Mouse (Mus musculus) kidney, embryonic 16.5 days (tissue): ENCODE data around the gene Misp. TPM values are rescaled to one million over a fixed set of nuclear protein-coding genes. Genes with fewer than 3 reads are reported as not detected.
A peak's percentile ranks its signal among the peaks of the same experiment; 100 is the strongest.

Experiments
- ATAC-seq: fragments of 200-750 bp; cut with Nextera tagmentation; 2 replicates; pipeline ENCODE4 v1.8.0; 2017; ENCODE audit warnings: moderate TSS enrichment; ENCODE audit not compliant: low FRiP score, low TSS enrichment
- H3K27ac ChIP-seq: fragments of 300-500 bp; sonication (generic); 2 replicates; pipeline ENCODE4 v1.5.1; 2014; ENCODE audit warnings: low read length
- H3K27me3 ChIP-seq: fragments of 300-500 bp; sonication (generic); 2 replicates; pipeline ENCODE4 v1.6.1; 2014; ENCODE audit warnings: low read length, control low read depth, mixed read lengths; ENCODE audit not compliant: insufficient read depth
- H3K36me3 ChIP-seq: fragments of 300-500 bp; sonication (generic); 2 replicates; pipeline ENCODE4 v1.6.1; 2014; ENCODE audit warnings: low read length, control low read depth, mixed read lengths; ENCODE audit not compliant: insufficient read depth
- H3K4me1 ChIP-seq: fragments of 300-500 bp; sonication (generic); 2 replicates; pipeline ENCODE4 v1.6.1; 2014; ENCODE audit warnings: low read length, control low read depth, mixed read lengths; ENCODE audit not compliant: insufficient read depth
- H3K4me2 ChIP-seq: fragments of 300-500 bp; sonication (generic); replicated peaks from 2 replicates; pipeline ENCODE4 v1.6.1; 2014; ENCODE audit warnings: low read depth, low read length
- H3K4me3 ChIP-seq: fragments of 300-500 bp; sonication (generic); 2 replicates; pipeline ENCODE4 v1.5.1; 2014; ENCODE audit warnings: mild to moderate bottlenecking, low read length
- H3K9ac ChIP-seq: fragments of 300-500 bp; sonication (generic); replicated peaks from 2 replicates; pipeline ENCODE4 v1.6.1; 2014; ENCODE audit warnings: low read length
- H3K9me3 ChIP-seq: fragments of 300-500 bp; sonication (generic); 2 replicates; pipeline ENCODE4 v1.6.1; 2016; ENCODE audit warnings: low read length, control low read depth
- WGBS: fragments of 180-500 bp; shearing (Covaris S2); extraction: QIAGEN DNeasy Blood & Tissue Kit; methylation state at CpG from one replicate; pipeline ENCODE4 v1.1.7; 2014; 5-methylcytosine and 5-hydroxymethylcytosine counted together
- polyA plus RNA-seq: library from polyadenylated mRNA; unstranded; fragments of >200 nt; fragmentation: Nextera tagmentation; extraction: Ambion mirVana; gene quantifications from 2 replicates; pipeline ENCODE4 v1.2.1, GENCODE M21; 2015

Gene Misp
- polyA plus RNA-seq, 1 experiment from 2014 or later = 18.5 TPM

GRCm38 (mm10) chr10:79818225-79818624 lies 2.6 kb upstream of the Misp start:
- no peak for ATAC-seq
- H3K4me1 ChIP-seq = peaks cover 51% of the 10 kb centered on the region
- no peak overlapping the region for H3K27ac ChIP-seq
- H3K9me3 ChIP-seq = no peaks in the 10 kb centered on the region
- no peak overlapping the region for H3K9ac ChIP-seq
- peaks cover 22% of the 10 kb centered on the region for H3K36me3 ChIP-seq
- no peak overlapping the region for H3K4me3 ChIP-seq
- H3K27me3 ChIP-seq = no peaks in the 10 kb centered on the region
- WGBS = 70% methylated on average over 4 of the region's 4 CpGs
- no peak overlapping the region for H3K4me2 ChIP-seq

DNA sequence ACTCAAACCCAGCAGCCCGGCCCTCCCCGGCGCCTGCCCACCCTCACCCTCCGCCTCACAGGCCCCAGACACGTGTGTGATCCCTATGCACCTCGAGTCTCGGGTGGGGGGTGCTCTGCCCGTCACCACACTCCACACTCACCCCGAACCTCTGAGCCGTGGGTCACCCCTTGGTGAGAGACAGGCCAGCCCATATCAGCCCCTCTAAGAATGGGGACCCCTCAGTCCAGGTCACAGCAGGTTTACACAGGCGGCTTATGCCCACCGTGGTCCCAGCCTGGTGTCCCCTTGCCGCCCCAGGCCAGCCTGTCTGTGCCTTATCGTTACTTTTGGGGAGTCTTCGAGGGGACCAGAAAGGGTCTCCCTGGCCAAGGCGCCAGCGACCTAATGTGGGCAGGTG lies 1.2 kb upstream of the Misp start:
- 93% methylated on average over 17 of the region's 17 CpGs for WGBS
- no peaks in the 10 kb centered on the region for H3K9me3 ChIP-seq
- H3K9ac ChIP-seq = no peak overlapping the region
- H3K4me3 ChIP-seq = no peak overlapping the region
- H3K4me1 ChIP-seq = peaks cover 51% of the 10 kb centered on the region
- no peak overlapping the region for H3K27ac ChIP-seq
- H3K4me2 ChIP-seq = no peak overlapping the region
- no peak for ATAC-seq
- H3K27me3 ChIP-seq = no peaks in the 10 kb centered on the region
- H3K36me3 ChIP-seq = peaks cover 22% of the 10 kb centered on the region

DNA sequence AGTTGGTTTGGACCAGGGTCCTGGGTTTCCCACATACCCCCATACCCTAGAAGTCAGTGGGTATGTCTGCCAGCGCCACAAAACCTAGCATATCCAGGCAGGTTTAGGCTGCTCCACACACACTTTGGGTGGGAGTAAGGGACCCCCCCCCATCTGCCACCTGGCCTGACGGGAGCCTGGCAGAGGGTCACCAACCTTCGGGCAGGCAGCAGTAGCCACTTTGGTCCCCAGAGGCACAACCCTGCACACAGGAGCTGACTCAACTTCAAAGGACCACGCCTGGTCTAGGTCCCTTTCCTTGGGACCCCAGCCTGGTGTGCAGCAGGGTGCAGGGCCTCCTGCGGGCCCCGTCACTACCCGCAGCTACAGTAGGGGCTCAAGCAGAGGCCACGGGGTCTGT lies 512 bp upstream of the Misp start:
- H3K9ac ChIP-seq = peak overlapping the region; percentile 44
- WGBS = 71% methylated on average over 8 of the region's 8 CpGs
- no peak for ATAC-seq

DNA sequence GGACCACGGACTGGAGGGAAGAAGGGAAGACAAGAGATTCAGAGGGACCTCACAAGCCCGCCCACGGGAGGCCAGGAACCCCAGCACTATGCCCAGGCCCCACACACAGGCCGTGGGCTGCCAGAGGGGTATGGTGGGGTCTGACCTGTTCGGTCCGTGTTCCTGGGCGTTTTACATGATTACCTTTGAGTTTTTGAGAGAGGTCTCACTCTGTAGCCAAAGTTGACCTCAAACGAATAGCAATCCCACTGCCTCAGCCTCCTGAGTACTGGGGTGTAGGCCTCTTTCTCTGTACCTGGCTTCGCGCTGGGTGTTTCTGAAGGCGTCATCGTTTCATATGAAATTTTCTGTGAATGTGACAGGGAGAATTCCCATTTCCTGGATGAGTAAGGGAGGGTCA lies 942 bp downstream of the Misp start:
- peak overlapping the region; percentile 74 for H3K27ac ChIP-seq
- H3K27me3 ChIP-seq = no peaks in the 10 kb centered on the region
- WGBS = 83% methylated on average over 12 of the region's 12 CpGs
- ATAC-seq = no peak
- H3K4me2 ChIP-seq = peak overlapping the region; percentile 45
- H3K4me3 ChIP-seq = no peak overlapping the region
- peaks cover 21% of the 10 kb centered on the region for H3K36me3 ChIP-seq
- peaks cover 44% of the 10 kb centered on the region for H3K4me1 ChIP-seq
- peak overlapping the region; percentile 57 for H3K9ac ChIP-seq
- no peaks in the 10 kb centered on the region for H3K9me3 ChIP-seq

More for the DNA sequence above, 512 bp upstream of the Misp start:
- Histone ChIP-seq H3K27me3 (no peaks in the 10 kb centered on the region), H3K4me3 (no peak overlapping the region), H3K36me3 (peaks cover 22% of the 10 kb centered on the region), H3K27ac (peak overlapping the region; percentile 84), H3K4me1 (peaks cover 45% of the 10 kb centered on the region), H3K4me2 (no peak overlapping the region), H3K9me3 (no peaks in the 10 kb centered on the region)

GRCm38 (mm10) chr10:79822372-79822771 lies 1.6 kb downstream of the Misp start:
- 21% methylated on average over 16 of the region's 17 CpGs for WGBS
- Histone ChIP-seq H3K36me3 (peaks cover 19% of the 10 kb centered on the region), H3K4me2 (peak overlapping the region; percentile 45), H3K4me1 (peaks cover 44% of the 10 kb centered on the region), H3K9ac (peak overlapping the region; percentile 57), H3K4me3 (peak overlapping the region; percentile 21; the same call in 1 of the 2 replicates), H3K9me3 (no peaks in the 10 kb centered on the region), H3K27me3 (no peaks in the 10 kb centered on the region), H3K27ac (peak overlapping the region; percentile 74)
- peak; percentile 85 for ATAC-seq

GRCm38 (mm10) chr10:79823011-79823410 lies 2.2 kb downstream of the Misp start:
- Histone ChIP-seq H3K36me3 (peaks cover 19% of the 10 kb centered on the region), H3K4me3 (peak overlapping the region; percentile 21; the same call in 1 of the 2 replicates), H3K4me1 (peaks cover 42% of the 10 kb centered on the region), H3K27me3 (no peaks in the 10 kb centered on the region), H3K9me3 (no peaks in the 10 kb centered on the region), H3K9ac (peak overlapping the region; percentile 57; the same call in 1 of the 2 replicates), H3K27ac (peak overlapping the region; percentile 74), H3K4me2 (peak overlapping the region; percentile 45)
- no peak for ATAC-seq
- WGBS = 67% methylated on average over 6 of the region's 6 CpGs

DNA sequence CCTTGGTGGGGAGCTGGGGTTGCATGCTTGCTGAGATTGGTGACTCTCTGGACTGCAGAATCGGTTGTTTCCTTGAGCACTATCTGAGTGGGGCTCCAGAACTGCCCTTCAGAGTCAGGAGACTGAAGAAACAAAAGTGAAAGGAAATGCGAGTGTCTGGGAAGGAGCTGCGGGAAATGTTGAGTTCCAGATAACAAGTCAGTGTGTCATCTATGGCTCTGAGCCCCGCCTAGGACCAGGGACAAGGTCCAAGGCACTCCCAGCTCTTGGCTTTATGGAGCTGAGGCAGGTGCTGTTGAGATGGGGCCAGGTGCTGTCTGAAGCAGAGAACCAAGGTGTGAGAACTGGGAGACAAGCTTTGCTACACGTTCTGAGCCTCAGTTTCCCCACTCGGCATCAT lies 3.6 kb downstream of the Misp start:
- Histone ChIP-seq H3K4me3 (no peak overlapping the region), H3K4me1 (peaks cover 38% of the 10 kb centered on the region), H3K4me2 (no peak overlapping the region), H3K9me3 (no peaks in the 10 kb centered on the region), H3K27me3 (no peaks in the 10 kb centered on the region), H3K27ac (no peak overlapping the region), H3K36me3 (peaks cover 14% of the 10 kb centered on the region), H3K9ac (no peak overlapping the region; the same call in 1 of the 2 replicates)
- 64% methylated on average over 6 of the region's 6 CpGs for WGBS
- ATAC-seq = no peak

- no peak for ATAC-seq
- Histone ChIP-seq H3K27ac (no peak overlapping the region), H3K9ac (no peak overlapping the region), H3K4me2 (no peak overlapping the region), H3K4me1 (0 out of 2 replicates have a peak, but pooled peaks cover 5% of the 10 kb centered on the region), H3K36me3 (no peaks in the 10 kb centered on the region), H3K27me3 (no peaks in the 10 kb centered on the region), H3K4me3 (no peak overlapping the region), H3K9me3 (no peaks in the 10 kb centered on the region)
- WGBS = 86% methylated on average over 3 of the region's 3 CpGs
Measured at GRCm38 (mm10) chr10:79831583-79831982, 10.8 kb downstream of the Misp start.

- Histone ChIP-seq H3K9ac (no peak overlapping the region), H3K4me3 (no peak overlapping the region), H3K4me1 (0 out of 2 replicates have a peak, but pooled peaks cover 5% of the 10 kb centered on the region), H3K27ac (no peak overlapping the region), H3K4me2 (no peak overlapping the region), H3K36me3 (no peaks in the 10 kb centered on the region), H3K9me3 (peaks cover 3% of the 10 kb centered on the region; the same call in 1 of the 2 replicates), H3K27me3 (no peaks in the 10 kb centered on the region)
- ATAC-seq = no peak
- 61% methylated on average over 7 of the region's 7 CpGs for WGBS
Measured at GRCm38 (mm10) chr10:79832026-79832785, 11.4 kb downstream of the Misp start.

- H3K27ac ChIP-seq = no peak overlapping the region
- 0 out of 2 replicates have a peak, but pooled peaks cover 5% of the 10 kb centered on the region for H3K4me1 ChIP-seq
- no peaks in the 10 kb centered on the region for H3K36me3 ChIP-seq
- H3K9me3 ChIP-seq = peaks cover 3% of the 10 kb centered on the region; the same call in 1 of the 2 replicates
- H3K9ac ChIP-seq = no peak overlapping the region
- no peak for ATAC-seq
- H3K4me2 ChIP-seq = no peak overlapping the region
- H3K4me3 ChIP-seq = no peak overlapping the region
- no peaks in the 10 kb centered on the region for H3K27me3 ChIP-seq
- WGBS = 76% methylated on average over 9 of the region's 9 CpGs
Measured at GRCm38 (mm10) chr10:79832786-79833181, 12.0 kb downstream of the Misp start.
